Mouse (Mus musculus) ES-CJ7 (cell line): ENCODE measurements around the gene Cd82.

Experiments
- DNase-seq: peaks from one replicate; pipeline ENCODE4 v3.0.0; 2011; ENCODE audit warnings: low read depth, low spot score

Cd82 gene

DNA sequence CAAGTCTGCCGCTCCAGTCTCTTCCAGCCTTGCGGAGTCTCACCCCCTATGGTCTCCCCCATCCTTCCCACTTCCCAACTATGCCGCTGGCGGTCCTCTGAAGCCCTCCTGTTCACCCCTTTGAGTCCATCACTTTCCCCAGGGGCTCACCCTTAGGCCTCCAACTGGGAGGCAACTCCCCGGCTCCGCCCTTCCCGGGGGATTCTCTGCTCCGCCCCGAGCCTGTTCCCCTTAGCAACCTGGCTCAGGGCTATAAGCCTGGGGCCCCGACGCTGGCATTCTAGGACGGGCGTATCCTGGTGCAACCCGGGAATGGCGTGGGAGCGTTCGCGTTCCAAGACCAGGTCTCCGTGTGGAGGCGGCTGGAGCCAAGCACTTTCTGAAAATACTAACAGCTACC, at the start of gene Cd82:
Gene Cd82, minus strand, starts transcription at position 381 of the 400 bp plus-strand sequence.
- peak; percentile 70 for DNase-seq

DNA sequence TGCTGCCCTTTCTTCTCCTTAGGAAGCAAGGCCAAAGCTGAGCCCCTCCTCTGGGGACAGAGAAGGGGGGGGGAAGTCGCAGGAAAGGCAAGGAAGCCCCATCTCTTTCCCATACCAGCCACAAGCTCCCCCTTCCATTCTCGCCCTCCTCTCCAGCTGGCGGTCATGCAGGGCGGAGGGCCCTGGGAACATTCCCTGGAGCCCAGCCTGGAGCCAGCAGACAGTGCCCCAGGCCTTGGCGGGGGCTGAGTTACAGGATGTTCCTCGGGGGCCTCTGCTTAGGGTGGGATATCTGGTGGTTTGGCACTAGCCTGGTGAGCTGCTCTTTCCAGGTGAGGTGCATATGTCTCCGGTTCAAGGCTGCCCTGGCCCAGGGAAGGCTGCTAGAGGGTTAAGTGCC, 49.2 kb upstream of the Cd82 start:
- DNase-seq, result no peak

DNA sequence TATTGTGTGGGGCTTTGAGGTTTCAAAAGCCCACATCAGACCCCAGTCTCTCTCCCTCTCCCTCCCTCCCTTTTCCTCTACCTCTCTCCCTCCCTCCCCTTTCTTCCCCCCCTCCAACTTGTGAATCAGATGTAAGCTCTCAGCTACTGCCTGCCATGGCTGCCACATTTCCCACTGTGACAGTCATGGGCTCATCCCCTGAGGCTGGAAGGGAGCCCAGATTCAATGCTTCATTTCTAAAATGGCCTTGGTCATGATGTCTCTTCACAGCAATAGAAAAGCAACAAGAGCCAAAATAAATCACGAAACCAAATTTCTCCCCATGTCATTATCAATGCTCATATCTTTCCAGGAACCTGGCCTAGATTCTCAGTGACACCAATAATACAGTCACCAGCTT, 47.9 kb upstream of the Cd82 start:
- DNase-seq, result no peak

DNA sequence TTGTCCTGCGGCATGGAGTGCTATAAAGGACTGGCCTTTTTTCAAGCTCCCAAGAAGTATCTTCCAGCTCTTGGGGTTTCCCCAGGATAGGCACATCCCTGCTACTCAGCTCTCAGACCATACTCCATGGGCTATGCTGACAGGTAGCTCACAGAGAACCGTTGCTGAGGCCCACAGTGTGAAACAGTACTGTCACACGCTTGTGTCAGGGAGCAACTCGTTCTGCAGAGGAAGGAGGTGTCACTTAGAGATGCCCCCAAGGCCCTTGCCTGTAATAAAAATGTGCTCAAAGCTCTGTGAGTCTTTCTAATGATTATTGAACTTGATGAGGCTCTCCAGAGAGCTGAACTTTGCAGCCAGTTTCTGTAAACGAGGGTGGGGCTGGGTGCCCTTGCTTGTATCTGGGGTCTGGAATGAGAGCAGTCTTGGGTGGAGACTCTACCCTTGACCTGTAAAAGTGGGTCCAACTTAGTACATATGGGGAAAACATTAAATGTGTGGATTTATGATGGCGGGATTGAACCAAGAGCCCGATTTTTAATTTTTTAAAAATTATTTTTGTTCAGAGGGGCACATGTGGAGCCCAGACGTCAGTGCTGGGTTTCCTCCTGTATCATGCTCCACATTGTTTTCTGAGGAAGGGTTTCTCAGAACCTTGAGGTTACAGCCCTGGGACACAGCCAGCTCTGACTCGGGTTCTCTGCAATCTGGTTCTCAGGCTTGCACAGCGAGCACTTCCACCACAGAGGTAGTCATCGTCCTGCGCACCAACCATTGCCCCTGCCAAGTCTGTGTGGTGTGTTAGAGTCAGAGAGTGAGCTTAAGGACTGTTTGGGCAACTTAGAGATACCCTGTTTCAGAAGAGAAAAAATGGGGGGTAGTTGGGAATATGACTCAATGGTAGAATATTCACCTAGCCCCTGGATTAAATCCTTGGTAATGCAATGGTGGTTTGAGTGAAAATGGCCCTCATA, 47.1 kb upstream of the Cd82 start:
- DNase-seq, result no peak

DNA sequence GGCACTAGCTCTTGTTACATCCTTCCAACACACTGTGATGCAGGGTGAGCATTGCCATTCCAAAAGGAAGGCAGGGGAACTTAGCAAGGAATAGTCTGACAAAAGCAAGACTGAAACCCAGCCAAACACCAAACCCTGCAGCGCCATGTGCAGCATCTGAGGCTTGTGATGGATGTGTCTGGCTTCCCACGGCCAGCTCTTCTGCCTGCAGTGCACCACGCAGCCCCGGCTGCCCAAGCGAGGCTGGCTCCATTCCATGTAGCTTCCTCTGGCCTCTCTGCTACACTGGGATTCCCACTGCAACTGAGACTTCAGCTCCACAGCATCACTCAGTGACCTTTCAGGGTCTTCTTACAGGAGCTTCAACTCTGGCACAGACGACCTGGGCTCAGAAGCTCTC, 42.2 kb upstream of the Cd82 start:
- DNase-seq, result no peak

DNA sequence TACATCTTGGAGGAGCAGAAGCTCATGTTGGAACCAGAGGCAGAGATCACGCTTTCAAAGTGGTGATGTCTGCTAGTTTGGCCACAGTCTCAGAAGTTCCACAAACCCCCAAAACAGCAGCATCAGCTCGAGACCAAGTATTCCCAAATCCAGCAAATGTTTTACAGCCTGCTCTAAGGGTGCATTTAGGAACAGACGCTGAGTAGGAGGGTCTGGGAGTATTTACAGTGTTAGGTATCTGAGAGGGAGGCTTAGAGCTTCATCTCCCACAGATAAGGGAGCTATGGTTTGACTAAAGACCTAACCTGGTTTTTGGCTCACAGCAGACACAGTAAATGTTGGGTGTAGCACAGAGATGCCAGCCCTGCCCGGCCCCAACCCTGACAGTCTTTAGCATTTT, 40.4 kb upstream of the Cd82 start:
- no peak for DNase-seq

DNA sequence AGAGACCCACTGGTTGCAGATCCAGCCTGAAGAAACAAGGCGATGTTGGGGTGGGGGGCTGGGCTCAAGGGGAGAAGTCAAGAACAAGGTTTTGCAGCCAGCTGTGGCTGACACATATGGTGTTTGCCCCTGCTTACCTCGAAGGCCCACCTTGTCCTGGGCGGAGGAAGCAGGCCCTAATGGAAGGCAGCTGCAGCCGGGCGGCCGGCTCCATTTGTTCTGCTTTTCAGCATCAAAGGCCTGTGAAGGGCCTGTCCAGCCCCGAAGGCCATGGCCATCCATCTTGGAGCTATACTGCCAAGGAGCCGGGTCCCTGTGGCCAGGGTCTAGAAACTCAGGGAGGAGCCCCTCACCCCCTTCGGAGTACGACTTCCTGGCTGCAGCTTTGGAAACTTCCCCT, 38.4 kb upstream of the Cd82 start:
- no peak for DNase-seq

DNA sequence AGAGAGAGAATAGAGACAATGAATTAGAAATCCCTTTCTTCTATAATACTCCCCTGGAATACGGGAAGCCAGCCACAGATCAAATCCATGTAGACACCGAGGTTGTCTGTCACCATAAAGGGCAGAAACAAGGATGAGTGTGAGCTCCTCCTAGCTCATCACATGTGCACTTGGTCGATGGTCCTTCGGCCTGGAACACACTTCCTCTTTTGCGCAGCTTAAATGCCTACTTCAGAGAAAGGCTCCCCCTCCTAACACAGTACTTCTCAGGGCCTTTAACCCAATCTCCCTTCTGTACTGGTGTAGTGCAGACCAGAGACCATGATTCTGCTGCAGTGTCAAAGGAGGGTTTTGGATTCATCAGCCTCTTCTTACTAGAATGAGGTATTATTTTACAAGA, 34.3 kb upstream of the Cd82 start:
- no peak for DNase-seq

DNA sequence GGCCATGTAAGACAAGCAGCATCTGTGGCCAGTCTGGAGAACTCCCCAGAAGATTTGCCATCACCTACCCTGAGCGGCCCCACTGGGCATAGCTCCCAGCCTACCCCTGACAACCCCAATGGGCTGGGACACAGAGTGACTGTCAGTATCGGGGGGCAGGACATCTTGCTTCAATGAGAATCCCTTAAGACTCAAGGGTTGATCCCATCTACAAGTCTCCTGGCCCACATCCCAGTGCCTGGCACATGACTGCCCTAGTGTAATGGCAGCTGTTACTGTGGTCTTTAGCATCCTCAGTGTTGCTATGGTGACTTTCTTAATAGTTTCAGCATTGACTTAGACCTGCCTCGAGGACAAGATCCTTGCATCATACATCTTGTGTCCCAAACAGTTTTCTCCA, 32.2 kb upstream of the Cd82 start:
- DNase-seq, result no peak

DNA sequence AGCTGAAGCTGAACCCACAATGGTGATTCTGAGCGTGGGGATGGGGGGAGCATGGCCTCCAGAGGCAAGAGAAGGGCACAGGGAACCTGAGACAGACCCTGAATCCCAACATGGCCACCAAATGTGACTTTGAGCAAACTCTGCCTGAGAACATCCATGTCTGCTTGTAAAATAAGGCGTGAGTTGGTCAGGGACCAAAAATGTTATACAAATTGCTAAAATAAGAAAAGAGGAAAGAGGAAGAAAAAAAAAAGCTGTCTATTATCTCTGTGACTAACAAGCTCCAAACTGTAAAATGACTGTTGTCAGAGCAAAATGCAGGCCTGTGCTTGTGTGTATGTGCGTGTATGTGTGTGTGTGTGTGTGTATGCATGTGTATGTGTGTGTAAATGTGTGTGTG, 30.6 kb upstream of the Cd82 start:
- DNase-seq, result no peak

DNA sequence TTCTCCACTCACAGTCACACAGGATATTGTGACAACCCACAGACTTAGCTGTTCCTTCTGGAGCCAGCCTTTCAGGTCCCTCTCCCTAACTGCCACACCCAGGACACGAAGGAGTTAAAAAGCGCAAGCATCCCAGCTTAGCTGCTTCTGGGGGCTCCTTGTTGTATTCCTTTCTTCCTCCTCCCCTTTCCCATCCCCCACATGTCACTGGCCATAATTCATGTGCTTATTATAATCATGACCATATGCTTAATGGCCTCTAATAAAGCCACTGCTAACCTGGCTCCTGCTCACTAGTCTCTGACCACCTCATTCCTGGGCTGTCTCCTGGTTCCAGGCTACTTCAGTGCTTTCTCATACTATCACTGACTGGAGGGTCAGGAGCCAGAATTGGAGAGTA, 27.6 kb upstream of the Cd82 start:
- no peak for DNase-seq

DNA sequence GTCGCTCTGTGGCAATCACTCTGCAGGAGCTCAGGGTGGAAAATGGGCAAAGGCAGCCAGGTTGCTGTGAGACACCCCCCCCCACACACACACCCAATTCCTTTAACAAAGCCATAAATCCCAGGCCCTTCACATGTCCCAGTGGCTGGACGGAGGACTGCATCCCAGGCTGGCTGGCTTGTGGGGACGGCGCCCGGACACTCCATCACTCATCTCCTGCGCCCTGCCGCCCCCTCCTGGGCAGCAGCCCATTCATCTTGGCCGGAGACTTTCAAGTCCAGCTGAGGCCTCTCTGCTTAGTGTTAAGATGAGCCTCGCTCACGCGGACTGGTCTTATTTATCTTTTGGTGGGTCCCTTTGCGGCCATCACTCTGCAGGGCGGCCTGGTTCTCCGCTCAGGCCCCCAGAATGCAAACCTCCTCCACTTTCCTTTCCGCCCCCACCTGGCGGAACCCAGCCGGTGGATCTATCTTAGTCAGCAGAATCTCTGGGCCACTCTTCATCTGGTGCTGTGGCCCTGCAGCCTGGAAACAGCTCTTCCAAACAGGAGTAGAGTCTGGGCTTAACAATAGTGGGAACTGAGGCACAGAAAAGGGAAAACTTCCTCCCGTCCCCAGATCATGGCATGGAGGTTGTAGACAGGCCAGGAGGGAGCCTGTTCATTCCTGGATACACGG, 26.1 kb upstream of the Cd82 start:
- DNase-seq, result no peak

DNA sequence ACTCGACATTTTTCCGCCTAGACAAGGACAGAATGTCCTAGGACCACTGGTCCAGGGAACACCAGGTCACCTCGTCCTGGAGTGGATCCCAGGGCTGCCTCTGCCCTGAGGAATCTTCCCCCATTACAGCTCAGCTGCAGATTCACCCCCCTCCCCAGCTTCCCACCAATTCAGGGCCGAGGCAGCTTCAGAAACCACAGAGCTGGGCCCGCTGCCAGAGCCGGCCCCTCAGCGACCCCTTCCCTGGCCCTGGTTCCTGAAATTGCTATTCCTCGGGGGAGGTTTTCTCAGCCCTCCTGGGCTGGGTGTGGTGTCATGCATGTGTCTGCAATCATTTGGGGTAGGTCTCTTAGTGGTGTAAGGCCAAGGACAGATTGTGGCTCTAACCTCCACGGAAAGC, 22.5 kb upstream of the Cd82 start:
- no peak for DNase-seq

DNA sequence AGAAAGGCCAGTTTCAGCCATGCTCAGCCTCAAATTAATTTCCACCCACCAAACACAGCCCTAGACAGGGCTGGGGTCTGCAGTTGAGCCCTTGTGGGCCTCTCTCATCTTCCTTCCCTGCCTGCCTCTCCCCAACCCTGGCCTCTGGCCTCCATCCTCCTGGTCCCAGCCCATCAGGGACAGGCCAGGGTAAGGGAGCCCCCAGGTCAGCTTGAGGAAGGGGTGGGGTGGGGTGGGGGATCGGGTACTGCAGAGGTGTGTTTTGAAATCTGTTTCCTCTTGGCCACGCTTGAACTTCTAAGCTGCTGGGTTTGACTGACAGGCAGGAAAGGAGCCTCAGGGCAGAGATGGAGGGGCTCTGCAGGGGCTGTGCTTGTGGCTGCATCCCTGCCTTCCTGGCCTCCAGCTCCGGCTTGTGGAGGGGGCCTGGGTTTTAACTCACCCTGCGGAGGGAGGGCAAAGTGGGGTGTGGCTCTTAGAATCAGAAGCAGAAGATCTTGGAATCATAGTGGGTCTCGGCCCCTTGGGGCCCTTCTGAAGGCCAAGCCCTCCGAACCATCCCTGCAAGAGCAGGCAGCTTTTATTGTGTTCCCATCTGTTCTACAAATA, 19.2 kb upstream of the Cd82 start:
- DNase-seq, result no peak

DNA sequence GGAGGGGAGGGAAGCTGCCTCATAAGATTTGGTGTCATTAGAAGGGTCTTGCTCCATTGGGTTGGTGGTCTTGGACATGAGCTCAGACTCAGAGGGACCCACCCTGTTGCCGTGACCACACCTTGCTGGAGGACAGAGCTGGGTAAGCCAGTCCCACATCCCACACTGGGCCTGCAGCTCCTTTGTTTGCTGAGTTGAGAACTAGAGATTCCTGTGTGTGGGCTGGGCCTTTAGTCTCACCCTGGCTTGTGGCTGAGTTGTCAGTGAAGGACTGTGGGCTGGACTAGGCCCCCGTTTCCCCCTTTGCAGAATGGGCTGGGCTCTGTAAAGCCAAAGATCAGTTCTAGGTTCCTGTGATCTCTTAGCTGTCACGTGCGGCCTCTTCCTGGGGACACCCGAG, 15.8 kb upstream of the Cd82 start:
- DNase-seq, result no peak

DNA sequence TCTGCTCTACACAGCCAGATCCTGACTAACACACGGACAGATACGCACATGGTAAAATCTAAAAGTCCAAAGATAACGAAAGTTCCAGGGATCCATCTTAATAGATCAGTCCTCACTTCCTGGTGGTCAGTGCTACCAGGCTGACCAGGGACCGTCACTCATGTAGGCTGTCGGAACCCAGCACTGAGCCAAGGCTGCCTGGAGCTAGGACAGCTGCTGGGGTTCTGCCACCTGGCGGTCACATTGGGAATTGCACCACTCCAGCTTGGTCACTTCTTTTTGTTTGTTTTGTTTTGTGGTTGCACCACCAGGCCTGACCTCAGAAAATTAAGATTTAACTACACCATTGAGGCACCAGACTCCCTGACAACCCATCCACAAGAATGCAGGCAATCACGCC, 14.6 kb upstream of the Cd82 start:
- peak; percentile 57 for DNase-seq

DNA sequence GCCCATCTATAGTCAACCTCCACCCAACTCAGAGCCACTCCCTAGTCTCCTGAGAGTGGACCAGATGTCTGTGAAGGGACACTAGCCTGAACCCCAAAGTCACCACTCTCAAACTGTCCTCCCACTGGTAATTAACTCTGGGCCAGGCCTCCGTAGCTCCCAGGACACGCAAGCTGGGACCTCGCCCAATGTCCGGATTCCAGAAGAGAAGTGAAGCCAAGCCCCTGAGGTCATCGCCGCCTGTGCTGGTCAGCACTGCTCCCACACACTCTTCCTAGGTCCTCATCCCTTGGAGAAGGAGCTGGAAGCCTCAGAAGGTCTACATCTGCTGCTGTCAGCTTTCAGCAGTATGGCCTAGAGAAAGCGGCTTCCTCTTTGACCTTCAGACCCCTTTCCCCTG, 13.5 kb upstream of the Cd82 start:
- no peak for DNase-seq

DNA sequence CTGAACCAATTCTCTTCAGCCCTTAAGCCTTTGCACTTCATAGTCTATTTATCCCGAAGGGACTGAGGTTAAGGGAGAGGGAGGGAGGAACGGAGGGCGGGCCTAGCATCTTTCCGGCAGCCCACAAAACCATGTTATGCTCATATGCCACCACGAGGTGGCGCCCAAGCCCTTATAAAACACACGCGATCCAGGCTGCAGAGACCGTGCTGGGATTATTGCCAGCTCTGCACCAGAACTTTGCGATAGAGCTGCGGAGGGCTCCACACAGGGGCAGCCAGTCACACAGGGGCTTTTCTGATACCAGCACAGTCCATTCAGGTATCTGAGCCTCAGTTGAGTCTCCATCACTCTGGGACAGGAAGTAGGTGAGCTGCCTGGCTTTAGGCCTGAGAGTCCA, 12.1 kb upstream of the Cd82 start:
- peak; percentile 82 for DNase-seq

DNA sequence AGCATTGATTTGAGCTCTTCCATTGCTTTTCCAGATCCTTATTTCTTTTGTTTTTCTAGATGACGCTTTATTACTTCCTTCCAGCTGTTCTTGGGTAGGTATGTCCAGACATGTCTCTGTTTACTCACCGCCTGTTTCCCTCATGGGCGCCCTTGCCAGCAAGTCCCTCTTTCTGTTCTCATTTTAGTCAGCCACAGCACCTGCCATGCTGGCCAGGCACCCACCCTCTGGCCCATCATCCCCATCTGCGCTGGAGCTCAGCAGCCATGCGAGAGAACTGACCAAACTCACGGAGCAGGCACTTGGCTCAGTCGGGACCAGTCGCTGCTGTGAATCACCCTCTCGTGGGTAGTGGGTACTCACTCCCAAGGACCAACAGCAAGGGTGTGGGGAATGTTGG, 11.0 kb upstream of the Cd82 start:
- no peak for DNase-seq

DNA sequence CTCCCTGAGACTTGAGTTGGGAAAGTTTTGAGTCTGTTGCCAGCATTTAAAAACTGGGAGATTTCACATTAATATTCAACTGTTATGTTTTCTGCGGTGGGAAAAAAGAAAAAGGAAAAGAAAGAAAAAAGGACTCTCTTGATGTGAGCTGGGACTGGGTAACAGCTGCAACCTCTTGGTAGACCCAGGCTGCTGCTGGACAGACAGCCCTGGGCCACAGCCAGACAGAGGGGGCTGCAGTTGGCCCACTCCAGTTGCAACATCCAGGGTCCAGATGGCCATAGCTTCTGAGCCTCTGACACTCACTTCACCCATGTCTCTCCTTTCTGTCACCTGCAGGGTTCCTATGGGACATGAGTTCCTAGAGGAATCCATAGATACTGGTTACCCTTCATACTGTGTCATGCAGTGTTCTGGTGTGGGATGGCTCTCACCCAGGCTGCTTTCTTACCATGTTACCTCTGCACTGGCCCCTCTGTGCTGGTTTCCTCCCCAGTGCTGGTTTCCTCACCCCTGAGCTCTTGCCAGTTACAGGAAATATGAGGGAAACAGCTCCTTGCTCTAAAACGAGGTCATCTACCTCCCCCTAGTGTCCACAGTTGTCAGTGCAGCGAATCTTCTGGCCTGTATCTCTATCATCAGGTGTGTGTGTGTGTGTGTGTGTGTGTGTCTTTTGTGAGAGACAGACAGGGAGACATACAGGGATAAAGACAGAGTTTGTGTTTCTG, 8.1 kb upstream of the Cd82 start:
- DNase-seq, result peak; percentile 64

DNA sequence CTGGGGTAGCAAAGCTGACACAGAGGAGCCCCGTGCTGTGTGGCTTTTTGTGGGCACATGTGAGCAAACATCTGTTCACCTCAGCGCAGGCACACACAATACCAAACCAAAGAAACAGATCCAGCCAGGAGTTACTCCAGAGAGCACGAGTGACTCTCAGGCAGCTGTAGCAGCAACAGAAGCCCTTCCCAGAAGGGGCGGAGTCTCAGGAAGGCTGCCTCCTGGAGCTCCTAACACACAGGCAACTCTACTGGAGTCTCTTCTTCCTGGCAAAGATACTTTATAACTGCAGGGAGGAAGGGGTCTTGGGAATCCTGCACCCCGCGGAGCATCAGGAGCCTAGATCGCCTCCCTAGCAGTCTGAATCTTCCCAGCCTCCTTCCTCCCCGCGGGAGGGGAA, 7.2 kb upstream of the Cd82 start:
- DNase-seq, result peak; percentile 50

DNA sequence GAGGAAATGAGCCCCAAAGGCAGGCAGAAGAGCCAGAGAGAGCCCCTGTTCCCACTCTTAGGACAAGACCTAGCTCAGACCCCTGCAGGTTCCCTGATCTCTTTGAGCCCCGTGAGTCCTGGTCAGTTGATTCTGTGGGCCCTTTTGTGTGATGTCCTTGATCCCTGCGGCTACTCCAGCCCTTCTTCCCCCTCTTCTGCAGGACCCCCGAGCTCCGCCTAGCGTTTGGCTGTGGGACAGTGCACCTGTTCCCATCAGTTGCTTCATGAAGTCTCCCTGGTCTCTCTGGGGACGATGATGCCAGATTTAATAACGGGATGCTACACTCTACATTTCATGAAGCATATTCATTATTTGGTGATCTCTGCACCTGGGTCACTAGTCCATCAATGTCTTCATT, 6.2 kb upstream of the Cd82 start:
- DNase-seq, result peak; percentile 37
